Mouse (Mus musculus) midbrain, embryonic 10.5 days (tissue): ENCODE measurements around the gene Gm21149. TPM values are rescaled to one million over a fixed set of nuclear protein-coding genes. Genes with fewer than 3 reads are reported as not detected.
"Not testable (repeated sequence)": the region's sequence is repeated elsewhere in the genome, so short reads cannot be mapped to it uniquely, and the experiment has no call there.

Experiments used
- DNase-seq: peaks from one replicate; pipeline ENCODE4 v3.0.0-alpha.2; 2017; ENCODE audit warnings: low spot score
- H3K27ac ChIP-seq: fragments of 300-500 bp; sonication (generic); replicated peaks from 2 replicates; pipeline ENCODE4 v1.5.1; 2016; ENCODE audit warnings: mild to moderate bottlenecking
- H3K27me3 ChIP-seq: fragments of 300-500 bp; sonication (generic); 2 replicates; pipeline ENCODE4 v1.6.1; 2016; ENCODE audit warnings: low read depth, mild to moderate bottlenecking; ENCODE audit not compliant: poor library complexity, severe bottlenecking
- H3K36me3 ChIP-seq: fragments of 300-500 bp; sonication (generic); 2 replicates; pipeline ENCODE4 v1.6.1; 2016; ENCODE audit warnings: mild to moderate bottlenecking, moderate library complexity
- H3K4me1 ChIP-seq: fragments of 300-500 bp; sonication (generic); 2 replicates; pipeline ENCODE4 v1.6.1; 2016
- H3K4me3 ChIP-seq: fragments of 300-500 bp; sonication (generic); 2 replicates; pipeline ENCODE4 v1.5.1; 2016; ENCODE audit warnings: mild to moderate bottlenecking, moderate library complexity
- H3K9me3 ChIP-seq: fragments of 300-500 bp; sonication (generic); replicated peaks from 2 replicates; pipeline ENCODE4 v1.6.1; 2016; ENCODE audit warnings: mild to moderate bottlenecking
- WGBS: fragments of 180-500 bp; shearing (Covaris S2); methylation state at CpG from one replicate; pipeline ENCODE4 v1.1.7; 2016; 5-methylcytosine and 5-hydroxymethylcytosine counted together
- polyA plus RNA-seq: library from polyadenylated mRNA; unstranded; fragments of >200 nt; fragmentation: Nextera tagmentation; extraction: Ambion mirVana; gene quantifications from 2 replicates; pipeline ENCODE4 v1.2.1, GENCODE M21; 2016

Gene Gm21149
- polyA plus RNA-seq, 1 experiment from 2014 or later = not detected

GRCm38 (mm10) chr5:15498350-15498749, 22.0 kb upstream of the Gm21149 start:
- H3K4me1 ChIP-seq, H3K4me3 ChIP-seq, H3K27ac ChIP-seq, H3K27me3 ChIP-seq, H3K36me3 ChIP-seq, DNase-seq: not testable (repeated sequence)
- H3K9me3 ChIP-seq = peaks cover 65% of the 10 kb centered on the region
- 73% methylated on average over 3 of the region's 3 CpGs for WGBS

DNA sequence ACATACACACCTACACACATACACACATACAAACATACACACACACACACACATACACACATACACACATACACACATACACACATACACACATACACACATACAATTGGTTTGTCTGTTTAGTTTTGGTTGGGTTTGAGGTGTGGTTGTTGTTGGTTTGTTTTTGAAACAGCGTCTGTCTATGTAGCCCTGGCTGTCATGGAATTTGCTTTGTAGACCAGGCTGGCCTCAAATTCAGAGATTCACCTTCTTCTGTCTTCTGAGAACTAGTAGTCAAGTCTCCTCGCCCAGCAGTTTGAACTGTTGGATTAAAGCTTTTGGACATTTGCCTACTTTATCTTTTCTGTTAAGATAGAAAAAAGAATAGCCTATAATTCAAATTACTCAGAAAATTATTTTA, 14.6 kb upstream of the Gm21149 start:
- not testable (repeated sequence) for H3K36me3 ChIP-seq, H3K27ac ChIP-seq, H3K4me1 ChIP-seq, H3K4me3 ChIP-seq, DNase-seq, H3K27me3 ChIP-seq
- peaks cover 60% of the 10 kb centered on the region for H3K9me3 ChIP-seq
- WGBS = 63% methylated on average over 2 of the region's 2 CpGs

DNA sequence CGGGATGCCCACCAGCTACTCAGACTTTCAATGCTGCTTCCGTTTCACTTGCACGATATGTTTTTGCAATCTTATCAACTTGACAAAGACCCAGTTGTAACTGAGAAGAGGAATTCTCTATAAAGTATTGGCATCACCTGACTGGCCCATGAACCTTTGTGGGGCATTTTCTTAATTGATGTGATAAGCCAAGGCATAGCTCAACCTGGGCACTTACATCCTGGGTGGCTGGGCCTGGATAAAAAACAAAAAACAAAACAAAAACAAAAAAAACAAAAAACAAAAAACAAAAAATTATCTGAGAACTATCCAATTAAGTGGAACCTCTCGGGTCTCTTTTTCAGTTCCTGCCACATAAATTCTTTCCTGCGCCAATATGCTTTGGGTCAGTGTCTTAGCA, 12.4 kb upstream of the Gm21149 start:
- H3K27ac ChIP-seq = no peak overlapping the region
- H3K9me3 ChIP-seq = peaks cover 56% of the 10 kb centered on the region
- DNase-seq = no peak
- WGBS = 88% methylated on average over 5 of the region's 5 CpGs
- no peaks in the 10 kb centered on the region for H3K27me3 ChIP-seq
- H3K4me3 ChIP-seq = no peak overlapping the region
- no peaks in the 10 kb centered on the region for H3K36me3 ChIP-seq
- H3K4me1 ChIP-seq = no peaks in the 10 kb centered on the region

DNA sequence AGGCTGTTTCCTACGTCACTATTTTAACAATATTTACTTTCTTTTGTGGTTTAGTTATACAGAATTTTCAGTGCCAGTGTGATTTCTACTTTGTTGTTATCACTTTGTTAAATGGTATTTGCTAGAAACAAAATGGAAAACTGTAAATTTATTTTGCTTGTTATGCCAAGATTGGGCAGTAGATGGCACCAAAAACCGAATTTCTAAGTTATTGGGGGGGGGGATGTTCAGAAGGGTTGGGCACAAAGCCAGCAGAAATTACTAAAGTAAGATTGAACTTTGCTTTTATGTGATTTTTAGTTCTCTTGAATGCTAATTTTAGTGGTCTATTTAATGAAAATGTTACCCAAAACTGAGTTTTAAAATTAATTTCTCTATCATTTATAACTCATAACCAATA, 8.3 kb upstream of the Gm21149 start:
- peaks cover 43% of the 10 kb centered on the region for H3K9me3 ChIP-seq
- H3K36me3 ChIP-seq, H3K27ac ChIP-seq, H3K4me3 ChIP-seq, H3K4me1 ChIP-seq, DNase-seq, H3K27me3 ChIP-seq: not testable (repeated sequence)
- 31% methylated on average over 2 of the region's 2 CpGs for WGBS

- 64% methylated on average over 4 of the region's 4 CpGs for WGBS
- not testable (repeated sequence) for H3K27me3 ChIP-seq, H3K4me3 ChIP-seq, H3K4me1 ChIP-seq, H3K36me3 ChIP-seq, H3K27ac ChIP-seq, DNase-seq
- H3K9me3 ChIP-seq = peaks cover 36% of the 10 kb centered on the region
Measured at GRCm38 (mm10) chr5:15483576-15483975, 7.3 kb upstream of the Gm21149 start.

GRCm38 (mm10) chr5:15482815-15483214, 6.5 kb upstream of the Gm21149 start:
- not testable (repeated sequence) for H3K4me1 ChIP-seq, DNase-seq, H3K27ac ChIP-seq, H3K36me3 ChIP-seq, H3K4me3 ChIP-seq, H3K27me3 ChIP-seq
- H3K9me3 ChIP-seq = peaks cover 40% of the 10 kb centered on the region
- WGBS = 61% methylated on average over 2 of the region's 2 CpGs

DNA sequence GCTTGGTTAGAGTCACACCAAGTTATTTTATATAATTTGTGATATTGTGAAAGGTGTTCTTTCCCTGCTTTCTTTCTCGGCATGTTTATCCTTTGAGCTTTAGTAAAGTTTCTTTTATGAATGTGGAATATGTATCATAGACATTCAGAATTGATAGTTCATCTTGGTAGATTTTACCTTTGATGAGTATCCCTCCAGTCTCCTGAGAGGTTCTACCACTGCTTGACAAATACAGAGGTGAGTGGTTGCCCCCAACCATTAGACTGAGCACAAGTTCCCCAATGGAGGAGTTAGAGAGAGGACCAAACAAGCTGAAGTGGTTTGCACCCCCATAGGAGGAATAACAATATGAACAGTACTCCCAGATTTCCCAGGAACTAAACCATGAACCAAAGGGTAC, 6.2 kb downstream of the Gm21149 start:
- not testable (repeated sequence) for DNase-seq, H3K36me3 ChIP-seq, H3K4me3 ChIP-seq, H3K27me3 ChIP-seq, H3K4me1 ChIP-seq, H3K27ac ChIP-seq
- WGBS = 88% methylated on average over 1 of the region's 1 CpGs
- H3K9me3 ChIP-seq = peaks cover 54% of the 10 kb centered on the region

- H3K4me3 ChIP-seq, H3K36me3 ChIP-seq, H3K27ac ChIP-seq, DNase-seq, H3K27me3 ChIP-seq, H3K4me1 ChIP-seq: not testable (repeated sequence)
- 62% methylated on average over 6 of the region's 6 CpGs for WGBS
- H3K9me3 ChIP-seq = peaks cover 53% of the 10 kb centered on the region
Measured at GRCm38 (mm10) chr5:15467768-15468167, 8.6 kb downstream of the Gm21149 start.

DNA sequence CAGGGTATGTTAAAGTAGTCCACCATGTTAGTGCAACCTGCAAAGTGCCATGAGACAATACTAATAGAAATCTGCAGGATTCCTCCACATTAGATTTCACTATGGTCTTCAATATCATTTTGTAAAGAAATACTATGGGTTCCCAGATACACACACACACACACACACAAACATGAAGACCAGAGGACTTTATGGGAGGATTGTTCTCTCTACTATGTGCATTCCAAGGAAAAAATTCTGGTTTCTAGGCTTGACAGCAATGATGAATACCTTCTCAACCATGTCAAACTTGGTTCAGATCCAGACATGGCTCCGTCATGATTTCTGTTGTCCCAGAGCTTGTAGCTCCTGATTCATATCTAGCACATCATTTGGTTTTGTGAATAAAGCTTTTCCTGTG, 10.1 kb downstream of the Gm21149 start:
- 61% methylated on average over 1 of the region's 1 CpGs for WGBS
- H3K4me1 ChIP-seq, H3K27ac ChIP-seq, H3K4me3 ChIP-seq, H3K36me3 ChIP-seq, H3K27me3 ChIP-seq, DNase-seq: not testable (repeated sequence)
- peaks cover 58% of the 10 kb centered on the region for H3K9me3 ChIP-seq

DNA sequence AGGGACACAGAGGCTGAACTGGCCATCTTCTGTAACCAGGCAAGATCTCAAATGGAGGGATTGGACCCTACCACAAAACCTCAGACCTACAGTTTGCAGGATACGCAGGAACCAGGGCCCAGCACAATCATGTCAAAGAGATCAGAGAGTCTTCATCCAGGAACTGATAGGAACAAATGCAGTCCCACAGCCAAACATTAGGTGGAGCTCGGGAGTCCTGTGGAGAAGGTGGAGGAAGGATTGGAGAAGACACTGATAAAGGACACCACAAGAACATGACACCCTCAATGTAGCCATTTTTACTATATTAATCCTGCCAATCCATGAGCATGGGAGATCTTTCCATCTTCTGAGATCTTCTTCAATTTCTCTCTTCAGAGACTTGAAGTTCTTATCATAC, 12.8 kb downstream of the Gm21149 start:
- not testable (repeated sequence) for H3K4me3 ChIP-seq, H3K36me3 ChIP-seq, DNase-seq, H3K4me1 ChIP-seq, H3K27ac ChIP-seq, H3K27me3 ChIP-seq
- 49% methylated on average over 2 of the region's 2 CpGs for WGBS
- peaks cover 56% of the 10 kb centered on the region for H3K9me3 ChIP-seq

DNA sequence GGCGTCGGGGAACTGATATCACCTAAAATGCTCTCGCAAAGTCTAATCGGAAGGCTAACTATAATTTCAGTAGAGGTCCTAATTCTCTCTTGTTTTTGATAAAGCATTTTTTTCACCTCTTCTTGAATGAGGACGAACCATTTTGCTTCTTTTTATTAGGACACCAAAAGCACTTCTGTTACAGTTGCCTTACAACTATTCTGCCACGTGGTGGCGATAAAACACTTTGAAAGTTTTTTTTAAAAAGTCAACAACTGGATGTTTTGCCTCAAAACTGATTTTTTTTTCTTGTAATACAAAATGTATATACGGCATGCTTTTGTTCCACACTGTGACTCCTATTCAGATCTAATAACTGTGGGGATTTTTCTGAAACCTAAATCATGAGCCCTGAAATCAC, 14.7 kb downstream of the Gm21149 start:
- peaks cover 46% of the 10 kb centered on the region for H3K9me3 ChIP-seq
- not testable (repeated sequence) for H3K4me3 ChIP-seq, DNase-seq, H3K36me3 ChIP-seq, H3K4me1 ChIP-seq, H3K27me3 ChIP-seq, H3K27ac ChIP-seq
- 59% methylated on average over 8 of the region's 8 CpGs for WGBS

- H3K4me1 ChIP-seq, H3K36me3 ChIP-seq, DNase-seq, H3K27ac ChIP-seq, H3K4me3 ChIP-seq, H3K27me3 ChIP-seq: not testable (repeated sequence)
- WGBS = 84% methylated on average over 3 of the region's 5 CpGs
- peaks cover 31% of the 10 kb centered on the region for H3K9me3 ChIP-seq
Measured at GRCm38 (mm10) chr5:15457865-15458571, 18.3 kb downstream of the Gm21149 start.
